In genomic region chr4:102967811-102968210, GRCm38 (mm10) we compare ENCODE assay signal across 34 mouse cellular contexts. TPM values are rescaled to one million over a fixed set of nuclear protein-coding genes. Genes with fewer than 3 reads are reported as not detected.
DNase-seq lines count a peak whose midpoint lies in the region; ATAC-seq and TF ChIP-seq lines count a peak whose summit lies in the region.
"Had no signal": no experiment of that assay in that cellular context is flagged by ENCODE, and none has a peak within 500 bp of the region (broad histone marks: within the 10 kb centered on the region; RNA-seq: fewer than 3 reads in every experiment).

No protein-coding gene starts in this region.

- no peak overlapping the region for H3K4me2 ChIP-seq in heart, embryonic 16.5 days (ENCODE audit: low read depth, low read length)
- no peak overlapping the region for H3K4me2 ChIP-seq in midbrain, postnatal 0 days (ENCODE audit: low read depth, low read length, poor library complexity, severe bottlenecking)
- H3K4me2 ChIP-seq: embryonic facial prominence, embryonic 12.5 days; embryonic facial prominence, embryonic 15.5 days; heart, embryonic 11.5 days; hindbrain, embryonic 14.5 days had no signal

- H3K4me3 ChIP-seq in heart, embryonic 16.5 days (ENCODE audit: low read length) = no peak overlapping the region
- H3K4me3 ChIP-seq in midbrain, postnatal 0 days (ENCODE audit: low read depth, low read length) = no peak overlapping the region
- H3K4me3 ChIP-seq: embryonic facial prominence, embryonic 12.5 days; embryonic facial prominence, embryonic 15.5 days; heart, adult 2 months; hindbrain, embryonic 10.5 days had no signal

- peak; percentile 32; the same call in 1 of the 2 replicates for ATAC-seq in heart, embryonic 16.5 days (replicated peaks; ENCODE audit: extremely low read depth, insufficient read depth, low FRiP score)
- no peak for ATAC-seq in midbrain, postnatal 0 days (ENCODE audit: low FRiP score)
- ATAC-seq in granulocyte monocyte progenitor cell, adult 5-6 weeks (replicated peaks; ENCODE audit: poor library complexity, severe bottlenecking) = no peak
- ATAC-seq: forebrain, embryonic 14.5 days; forebrain, postnatal 0 days; hindbrain, postnatal 0 days; inflammation-experienced regulatory T-cells, adult 6 months had no signal

- H3K4me1 ChIP-seq in heart, embryonic 16.5 days (ENCODE audit: control insufficient read depth, insufficient read depth, low read length) = no peaks in the 10 kb centered on the region
- H3K4me1 ChIP-seq in midbrain, postnatal 0 days (ENCODE audit: insufficient read depth, low read length) = no peaks in the 10 kb centered on the region
- H3K4me1 ChIP-seq: embryonic facial prominence, embryonic 12.5 days; embryonic facial prominence, embryonic 15.5 days; hindbrain, embryonic 10.5 days had no signal

- no peak for TF ChIP-seq CTCF in midbrain, postnatal 0 days (IDR thresholded peaks at IDR 0.05)

- DNase-seq in heart, adult 9 months (ENCODE audit: low spot score in 2 of 2) = no peak
- peak; percentile 39 for DNase-seq in thymus, postnatal 4 days
- DNase-seq in thymus, adult 18-20 months = no peak
- DNase-seq in T-cell, adult 2 months (ENCODE audit: low spot score) = peak; percentile 71
- DNase-seq in midbrain, postnatal 0 days (ENCODE audit: low spot score) = no peak
- no peak for DNase-seq in frontal cortex, postnatal 36 days (ENCODE audit: low spot score in 2 of 2)
- DNase-seq: adrenal gland, adult 2 months; adrenal gland, postnatal 14 days; cerebellum, adult 11 months; cerebellum, adult 2 months; cerebellum, adult 9-11 months; cerebellum, postnatal 25 days; forebrain, postnatal 0 days; gastrocnemius, postnatal 25 days; heart, adult 2 months; heart, postnatal 10 days; heart, postnatal 36 days had no signal

- H3K9me3 ChIP-seq in heart, embryonic 16.5 days (replicated peaks; ENCODE audit: control insufficient read depth, low read length) = no peaks in the 10 kb centered on the region
- H3K9me3 ChIP-seq in midbrain, postnatal 0 days (ENCODE audit: low read length) = no peaks in the 10 kb centered on the region
- H3K9me3 ChIP-seq: embryonic facial prominence, embryonic 12.5 days; embryonic facial prominence, embryonic 15.5 days; hindbrain, embryonic 10.5 days had no signal

- H3K27ac ChIP-seq in heart, embryonic 16.5 days (ENCODE audit: low read length) = no peak overlapping the region
- H3K27ac ChIP-seq in midbrain, postnatal 0 days (ENCODE audit: low read depth, low read length) = no peak overlapping the region
- H3K27ac ChIP-seq: embryonic facial prominence, embryonic 12.5 days; embryonic facial prominence, embryonic 15.5 days; heart, adult 2 months; hindbrain, embryonic 10.5 days; hindbrain, embryonic 14.5 days; hindbrain, postnatal 0 days had no signal

- WGBS in heart, embryonic 16.5 days = 83% methylated on average over 15 of the region's 15 CpGs
- WGBS in midbrain, postnatal 0 days = 81% methylated on average over 15 of the region's 15 CpGs

- no peak overlapping the region for H3K9ac ChIP-seq in heart, embryonic 16.5 days (ENCODE audit: low read length)
- no peak overlapping the region for H3K9ac ChIP-seq in midbrain, postnatal 0 days (replicated peaks; ENCODE audit: low read length, poor library complexity, severe bottlenecking)
- H3K9ac ChIP-seq: embryonic facial prominence, embryonic 12.5 days; embryonic facial prominence, embryonic 15.5 days; forebrain, postnatal 0 days; hindbrain, embryonic 14.5 days had no signal

- no peaks in the 10 kb centered on the region for H3K36me3 ChIP-seq in heart, embryonic 16.5 days (ENCODE audit: control insufficient read depth, insufficient read depth)
- H3K36me3 ChIP-seq in midbrain, postnatal 0 days (ENCODE audit: insufficient read depth, low read length) = peaks cover 18% of the 10 kb centered on the region; the same call in 1 of the 2 replicates
- H3K36me3 ChIP-seq: embryonic facial prominence, embryonic 12.5 days; embryonic facial prominence, embryonic 15.5 days; hindbrain, embryonic 10.5 days had no signal

- H3K27me3 ChIP-seq in heart, embryonic 16.5 days (ENCODE audit: control insufficient read depth, insufficient read depth, low read length) = no peaks in the 10 kb centered on the region
- H3K27me3 ChIP-seq in midbrain, postnatal 0 days (ENCODE audit: insufficient read depth, low read length) = no peaks in the 10 kb centered on the region
- H3K27me3 ChIP-seq: embryonic facial prominence, embryonic 12.5 days; embryonic facial prominence, embryonic 15.5 days had no signal

RNA-seq across cellular contexts. Expression of gene Tctex1d1, which starts 10.6 kb away (rescaled TPM):
- polyA plus RNA-seq in heart, embryonic 16.5 days (2015; fragmentation: Nextera tagmentation; extraction: Ambion mirVana) = 0.62 and 0.72 TPM in 2 replicates
- 0.66 and 5.9 TPM in 2 replicates for total RNA-seq in midbrain, postnatal 0 days (2014; rRNA removed)
- 1.9 and 2.0 TPM in 2 replicates for polyA plus RNA-seq in midbrain, postnatal 0 days (2015; fragmentation: Nextera tagmentation; extraction: Ambion mirVana)
- 9.4 and 25.4 TPM in 2 replicates for total RNA-seq in granulocyte monocyte progenitor cell, adult 5-6 weeks (2014; fragmentation: Nextera tagmentation)
- 22.0 and 28.2 TPM in 2 replicates for total RNA-seq in granulocyte monocyte progenitor cell, adult 5-6 weeks (2017)
- total RNA-seq: adrenal gland, adult 2 months; adrenal gland, postnatal 14 days; adrenal gland, postnatal 4 days; ES-E14; gastrocnemius, adult 8-10 months; gastrocnemius, postnatal 25 days; heart, adult 2 months; heart, postnatal 36 days had no signal
- polyA plus RNA-seq: adrenal gland, adult 2 months; heart, embryonic 11.5 days; heart, embryonic 14.5 days had no signal

RNA-seq across cellular contexts. Expression of gene Insl5, which starts 58.8 kb away (rescaled TPM):
- polyA plus RNA-seq in heart, embryonic 16.5 days (2015; fragmentation: Nextera tagmentation; extraction: Ambion mirVana) = 0.52 and 0.81 TPM in 2 replicates
- total RNA-seq in midbrain, postnatal 0 days (2014; rRNA removed) = 1.2 TPM in 1 of 2 replicates, not detected in the other
- polyA plus RNA-seq in midbrain, postnatal 0 days (2015; fragmentation: Nextera tagmentation; extraction: Ambion mirVana) = 0.54 TPM in 1 of 2 replicates, not detected in the other
- total RNA-seq in granulocyte monocyte progenitor cell, adult 5-6 weeks (2014; fragmentation: Nextera tagmentation) = not detected in 2 replicates
- total RNA-seq in granulocyte monocyte progenitor cell, adult 5-6 weeks (2017) = not detected in 2 replicates
- total RNA-seq: adrenal gland, adult 2 months; adrenal gland, postnatal 14 days; adrenal gland, postnatal 4 days; common myeloid progenitor, adult 5-6 weeks; ES-E14; gastrocnemius, adult 8-10 months; gastrocnemius, postnatal 25 days; heart, adult 2 months; heart, postnatal 10 days; heart, postnatal 36 days; hindbrain, postnatal 0 days had no signal
- polyA plus RNA-seq: embryonic facial prominence, embryonic 15.5 days; forebrain, embryonic 11.5 days; forebrain, embryonic 14.5 days; forebrain, postnatal 0 days; gonadal fat pad, adult 2 months; heart, adult 2 months; heart, embryonic 14.5 days; hindbrain, embryonic 10.5 days; hindbrain, postnatal 0 days; inflammation-experienced regulatory T-cells, adult 6 months had no signal

Comparison
In these comparisons a context has a peak if more than half of its experiments do, and no peak if none do; other contexts are left out.
1. DNase-seq: peak in thymus, postnatal 4 days (single experiment) and T-cell, adult 2 months (single experiment); none in heart, adult 9 months (0 of 2), thymus, adult 18-20 months (0 of 2), midbrain, postnatal 0 days (single experiment) and frontal cortex, postnatal 36 days (0 of 2).